Mouse (Mus musculus): ENCODE measurements at regions not wholly inside any gene's neighbourhood (a gene's known extent, or its start where the extent isn't known, plus 50 kb on each side); places are given as distances from the start of the nearest gene placed in this dataset.

GRCm38 (mm10) chr13:110450526-110450925 is 55.7 kb downstream of the Plk2 start:
- in situ Hi-C loops (cut with MboI; ENCODE audit: unreplicated experiment in 2 of 2) = no loop called here

- in situ Hi-C loops (cut with MboI; ENCODE audit: unreplicated experiment in 2 of 2) = no loop called here
Measured at GRCm38 (mm10) chr13:110452009-110452525, 57.2 kb downstream of the Plk2 start.

- in situ Hi-C loops (cut with MboI; ENCODE audit: unreplicated experiment in 2 of 2) = no loop called here
Measured at GRCm38 (mm10) chr13:110455085-110455484, 60.2 kb downstream of the Plk2 start.

- in situ Hi-C loops (cut with MboI; ENCODE audit: unreplicated experiment in 2 of 2) = no loop called here
Measured at GRCm38 (mm10) chr13:110455569-110456196, 60.8 kb downstream of the Plk2 start.

- in situ Hi-C loops (cut with MboI; ENCODE audit: unreplicated experiment in 2 of 2) = no loop called here
Measured at GRCm38 (mm10) chr13:110458701-110459100, 63.9 kb downstream of the Plk2 start.

- in situ Hi-C loops (cut with MboI; ENCODE audit: unreplicated experiment in 2 of 2) = no loop called here
Measured at GRCm38 (mm10) chr13:110461581-110461980, 66.7 kb downstream of the Plk2 start.

GRCm38 (mm10) chr13:110471526-110471925 is 76.7 kb downstream of the Plk2 start:
- in situ Hi-C loops (cut with MboI; ENCODE audit: unreplicated experiment in 2 of 2) = no loop called here

GRCm38 (mm10) chr13:110477709-110478108 is 82.9 kb downstream of the Plk2 start:
- in situ Hi-C loops (cut with MboI; ENCODE audit: unreplicated experiment in 2 of 2) = no loop called here

GRCm38 (mm10) chr13:110484358-110484940 is 89.6 kb downstream of the Plk2 start:
- in situ Hi-C loops (cut with MboI; ENCODE audit: unreplicated experiment in 2 of 2) = no loop called here

- in situ Hi-C loops (cut with MboI; ENCODE audit: unreplicated experiment in 2 of 2) = no loop called here
Measured at GRCm38 (mm10) chr13:110485515-110485914, 90.7 kb downstream of the Plk2 start.

- in situ Hi-C loops (cut with MboI; ENCODE audit: unreplicated experiment in 2 of 2) = no loop called here
Measured at GRCm38 (mm10) chr13:110490166-110490565, 95.3 kb downstream of the Plk2 start.

- in situ Hi-C loops (cut with MboI; ENCODE audit: unreplicated experiment in 2 of 2) = no loop called here
Measured at GRCm38 (mm10) chr13:110492296-110493001, 97.6 kb downstream of the Plk2 start.

GRCm38 (mm10) chr13:110493002-110493552 is 98.2 kb downstream of the Plk2 start:
- in situ Hi-C loops (cut with MboI; ENCODE audit: unreplicated experiment in 2 of 2) = no loop called here

- in situ Hi-C loops (cut with MboI; ENCODE audit: unreplicated experiment in 2 of 2) = no loop called here
Measured at GRCm38 (mm10) chr13:110497461-110497860, 102.6 kb downstream of the Plk2 start.

GRCm38 (mm10) chr13:110507814-110508362 is 113.0 kb downstream of the Plk2 start:
- in situ Hi-C loops (cut with MboI; ENCODE audit: unreplicated experiment in 2 of 2) = no loop called here

GRCm38 (mm10) chr13:110517986-110518385 is 123.1 kb downstream of the Plk2 start:
- in situ Hi-C loops (cut with MboI; ENCODE audit: unreplicated experiment in 2 of 2) = no loop called here

- in situ Hi-C loops (cut with MboI; ENCODE audit: unreplicated experiment in 2 of 2) = no loop called here
Measured at GRCm38 (mm10) chr13:110522974-110523373, 128.1 kb downstream of the Plk2 start.

- in situ Hi-C loops (cut with MboI; ENCODE audit: unreplicated experiment in 2 of 2) = no loop called here
Measured at GRCm38 (mm10) chr13:110527681-110528080, 132.8 kb downstream of the Plk2 start.

GRCm38 (mm10) chr13:110529624-110530023 is 134.8 kb downstream of the Plk2 start:
- in situ Hi-C loops (cut with MboI; ENCODE audit: unreplicated experiment in 2 of 2) = no loop called here

- in situ Hi-C loops (cut with MboI; ENCODE audit: unreplicated experiment in 2 of 2) = no loop called here
Measured at GRCm38 (mm10) chr13:110534320-110534764, 139.5 kb downstream of the Plk2 start.

GRCm38 (mm10) chr13:110535785-110536184 is 140.9 kb downstream of the Plk2 start:
- in situ Hi-C loops (cut with MboI; ENCODE audit: unreplicated experiment in 2 of 2) = no loop called here
